Mouse (Mus musculus) lung, postnatal 0 days (tissue): ENCODE measurements at regions not wholly inside any gene's neighbourhood (a gene's known extent, or its start where the extent isn't known, plus 50 kb on each side); places are given as distances from the start of the nearest gene placed in this dataset.

ENCODE experiments used
- CTCF ChIP-seq: IDR thresholded peaks from 2 replicates; pipeline ENCODE4 v1.5.1; 2016; ENCODE audit warnings: antibody characterized with exemption, mild to moderate bottlenecking
- EP300 ChIP-seq: IDR thresholded peaks from 2 replicates; pipeline ENCODE4 v1.6.1; 2016; ENCODE audit warnings: antibody characterized with exemption, mild to moderate bottlenecking, control low read depth

- TF ChIP-seq CTCF = no peak
- no peak for TF ChIP-seq EP300
Measured at GRCm38 (mm10) chr3:47180377-47180776, 732.4 kb upstream of the Pabpc4l start.
